Mouse (Mus musculus) intestine, postnatal 0 days (tissue): ENCODE results near the gene Zbtb17. TPM values are rescaled to one million over a fixed set of nuclear protein-coding genes. Genes with fewer than 3 reads are reported as not detected.
A peak's percentile ranks its signal among the peaks of the same experiment; 100 is the strongest.

Experiments
- ATAC-seq: fragments of 200-750 bp; cut with Nextera tagmentation; 2 replicates; pipeline ENCODE4 v1.8.0; 2017; ENCODE audit warnings: mild to moderate bottlenecking, moderate TSS enrichment, moderate library complexity
- H3K27ac ChIP-seq: fragments of 300-500 bp; sonication (generic); 2 replicates; pipeline ENCODE4 v1.5.1; 2014; ENCODE audit warnings: mild to moderate bottlenecking, low read depth, low read length, moderate library complexity
- H3K27me3 ChIP-seq: fragments of 300-500 bp; sonication (generic); replicated peaks from 2 replicates; pipeline ENCODE4 v1.6.1; 2014; ENCODE audit warnings: low read length, mixed read lengths; ENCODE audit not compliant: control insufficient read depth, insufficient read depth
- H3K36me3 ChIP-seq: fragments of 300-500 bp; sonication (generic); 2 replicates; pipeline ENCODE4 v1.6.1; 2014; ENCODE audit warnings: mild to moderate bottlenecking, moderate library complexity; ENCODE audit not compliant: control insufficient read depth, insufficient read depth
- H3K4me1 ChIP-seq: fragments of 300-500 bp; sonication (generic); replicated peaks from 2 replicates; pipeline ENCODE4 v1.6.1; 2014; ENCODE audit warnings: antibody characterized with exemption, low read length, mixed read lengths; ENCODE audit not compliant: control insufficient read depth, insufficient read depth
- H3K4me2 ChIP-seq: fragments of 300-500 bp; sonication (generic); replicated peaks from 2 replicates; pipeline ENCODE4 v1.6.1; 2014; ENCODE audit warnings: low read depth, mild to moderate bottlenecking, moderate library complexity
- H3K4me3 ChIP-seq: fragments of 300-500 bp; sonication (generic); 2 replicates; pipeline ENCODE4 v1.5.1; 2014; ENCODE audit warnings: low read depth, low read length
- H3K9ac ChIP-seq: fragments of 300-500 bp; sonication (generic); 2 replicates; pipeline ENCODE4 v1.6.1; 2014; ENCODE audit warnings: mild to moderate bottlenecking, low read depth, low read length
- H3K9me3 ChIP-seq: fragments of 300-500 bp; sonication (generic); 2 replicates; pipeline ENCODE4 v1.6.1; 2016; ENCODE audit warnings: mixed run types; ENCODE audit not compliant: control insufficient read depth
- CTCF ChIP-seq: sonication (generic); IDR thresholded peaks from 2 replicates; pipeline ENCODE4 v1.5.1; 2016; ENCODE audit warnings: low read depth, mild to moderate bottlenecking, control low read depth, antibody characterized with exemption, moderate library complexity
- WGBS: fragments of 180-500 bp; shearing (Covaris S2); extraction: QIAGEN DNeasy Blood & Tissue Kit; methylation state at CpG from one replicate; pipeline ENCODE4 v1.1.7; 2014; 5-methylcytosine and 5-hydroxymethylcytosine counted together
- polyA plus RNA-seq: library from polyadenylated mRNA; unstranded; fragments of >200 nt; fragmentation: Nextera tagmentation; extraction: Ambion mirVana; gene quantifications from 2 replicates; pipeline ENCODE4 v1.2.1, GENCODE M21; 2015

The Zbtb17 gene
- polyA plus RNA-seq, 1 experiment from 2014 or later, result 9.7 TPM

DNA sequence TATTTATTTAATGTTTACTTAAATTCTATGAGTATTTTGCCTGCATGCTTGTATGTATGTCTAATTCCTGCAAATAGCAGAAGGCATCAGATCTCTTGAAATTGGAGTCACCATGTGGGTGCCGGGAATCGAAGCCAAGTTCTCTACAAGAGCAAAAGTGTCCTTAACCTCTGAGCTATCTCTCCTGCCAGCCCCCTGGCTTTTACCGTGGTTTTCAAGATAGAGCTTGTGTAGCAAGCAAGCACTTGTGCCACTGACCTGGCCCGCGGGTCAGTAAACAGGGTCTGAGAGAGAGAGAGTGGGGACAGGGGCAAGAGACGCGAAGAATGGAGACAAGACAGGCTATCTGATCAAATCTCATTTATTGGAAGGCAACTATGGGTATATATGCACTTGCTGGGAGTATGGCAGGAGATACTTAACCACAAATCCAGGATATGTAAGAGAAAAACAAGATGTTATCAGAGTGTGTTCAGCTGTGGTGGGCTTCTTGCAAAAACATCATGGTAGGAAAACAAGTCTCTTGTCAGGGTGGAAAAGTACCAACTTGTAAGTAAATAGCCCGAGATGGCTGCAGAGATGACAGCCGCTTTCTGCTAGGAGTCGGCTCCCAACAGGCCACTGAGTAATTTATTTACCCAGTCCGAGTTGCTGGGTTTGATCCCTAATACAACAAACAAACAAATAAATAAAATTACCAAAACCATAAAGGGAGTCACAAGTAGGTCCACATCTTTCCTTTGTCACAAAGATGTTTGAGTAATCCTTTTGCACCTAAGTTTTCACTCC lies 619 bp upstream of the Zbtb17 start:
- H3K4me3 ChIP-seq, result peak overlapping the region; percentile 95
- peaks cover 12% of the 10 kb centered on the region for H3K36me3 ChIP-seq
- peaks cover 4% of the 10 kb centered on the region; the same call in 1 of the 2 replicates for H3K4me1 ChIP-seq
- H3K9me3 ChIP-seq, result no peaks in the 10 kb centered on the region
- 37% methylated on average over 11 of the region's 11 CpGs for WGBS
- TF ChIP-seq CTCF, result no peak
- no peak overlapping the region for H3K27ac ChIP-seq
- no peak for ATAC-seq
- H3K9ac ChIP-seq, result peak overlapping the region; percentile 79
- H3K4me2 ChIP-seq, result peak overlapping the region; percentile 94
- H3K27me3 ChIP-seq, result no peaks in the 10 kb centered on the region

DNA sequence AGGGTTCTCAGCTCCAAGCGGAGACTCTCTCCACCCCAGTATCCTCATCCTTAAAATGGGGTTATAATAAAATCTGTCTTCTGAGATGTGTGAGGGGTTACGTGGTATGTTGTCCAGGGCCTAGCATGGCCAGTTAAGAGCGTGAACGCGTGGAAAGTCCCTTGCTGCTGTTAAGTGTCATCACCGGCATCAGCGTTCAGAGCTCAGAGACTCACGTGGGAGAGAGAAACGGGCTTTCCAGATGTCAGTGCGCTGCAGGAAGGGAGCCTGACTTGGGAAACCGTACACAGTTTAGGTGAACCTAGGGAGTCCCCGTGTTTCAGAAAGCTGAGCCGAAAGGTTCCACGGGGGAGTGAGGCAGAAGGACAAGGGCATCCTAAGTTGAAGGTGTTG lies 870 bp downstream of the Zbtb17 start:
- Histone ChIP-seq H3K9ac (peak overlapping the region; percentile 79), H3K4me2 (peak overlapping the region; percentile 94), H3K4me1 (peaks cover 4% of the 10 kb centered on the region; the same call in 1 of the 2 replicates), H3K36me3 (peaks cover 21% of the 10 kb centered on the region), H3K27me3 (no peaks in the 10 kb centered on the region), H3K4me3 (peak overlapping the region; percentile 95), H3K9me3 (no peaks in the 10 kb centered on the region), H3K27ac (no peak overlapping the region)
- WGBS, result 14% methylated on average over 14 of the region's 14 CpGs
- no peak for TF ChIP-seq CTCF
- no peak for ATAC-seq

DNA sequence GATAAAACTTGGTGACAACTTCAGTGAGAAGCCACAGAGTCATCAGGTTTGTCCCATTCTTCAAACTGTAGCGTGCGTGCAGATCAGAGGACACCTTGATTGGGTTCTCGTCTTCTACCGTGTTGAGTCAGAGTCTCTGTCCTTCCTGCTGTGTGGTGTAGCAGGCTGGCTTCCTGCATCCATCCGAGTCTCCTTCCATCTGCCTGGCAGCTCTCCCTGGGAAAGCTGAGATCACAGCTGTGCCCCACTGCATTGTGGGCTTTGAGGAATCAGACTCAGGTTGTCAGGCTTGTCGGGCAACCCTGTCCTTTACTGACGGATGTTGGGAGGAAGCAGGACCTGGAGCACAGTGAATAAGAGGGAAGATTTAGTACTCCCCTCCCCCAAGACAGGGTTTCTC lies 1.8 kb downstream of the Zbtb17 start:
- WGBS, result 67% methylated on average over 7 of the region's 7 CpGs
- Histone ChIP-seq H3K4me3 (no peak overlapping the region), H3K4me1 (peaks cover 4% of the 10 kb centered on the region; the same call in 1 of the 2 replicates), H3K27me3 (no peaks in the 10 kb centered on the region), H3K4me2 (no peak overlapping the region), H3K9ac (no peak overlapping the region), H3K27ac (no peak overlapping the region), H3K9me3 (no peaks in the 10 kb centered on the region), H3K36me3 (peaks cover 21% of the 10 kb centered on the region)
- no peak for TF ChIP-seq CTCF
- ATAC-seq, result no peak

DNA sequence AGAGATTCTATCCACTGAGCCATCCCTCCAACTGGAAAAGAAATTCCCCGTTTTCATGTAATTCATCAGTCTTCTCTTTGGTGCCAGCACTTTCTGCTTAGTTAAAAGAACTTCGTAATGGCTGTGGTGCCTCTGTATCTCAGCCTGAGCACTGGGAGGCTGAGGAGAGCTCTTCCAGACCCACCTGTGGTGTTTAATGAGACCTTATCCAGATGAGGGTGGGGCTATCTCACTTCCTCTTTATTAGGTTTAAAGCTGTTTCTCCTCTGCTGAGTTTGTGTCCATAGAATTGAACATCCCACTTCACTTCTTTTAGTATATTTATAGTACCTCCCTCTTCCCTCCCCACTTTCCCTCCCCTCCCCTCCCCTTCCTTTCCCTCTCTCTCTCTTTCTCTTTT lies 6.8 kb downstream of the Zbtb17 start:
- H3K4me1 ChIP-seq, result no peaks in the 10 kb centered on the region
- H3K4me3 ChIP-seq, result no peak overlapping the region
- peaks cover 36% of the 10 kb centered on the region for H3K36me3 ChIP-seq
- H3K4me2 ChIP-seq, result no peak overlapping the region
- no peak for TF ChIP-seq CTCF
- no peak for ATAC-seq
- no peak overlapping the region for H3K27ac ChIP-seq
- H3K9me3 ChIP-seq, result no peaks in the 10 kb centered on the region
- no peak overlapping the region for H3K9ac ChIP-seq
- H3K27me3 ChIP-seq, result no peaks in the 10 kb centered on the region
- WGBS, result 81% methylated on average over 2 of the region's 2 CpGs

GRCm38 (mm10) chr4:141451916-141452450 lies 7.5 kb downstream of the Zbtb17 start:
- no peak overlapping the region for H3K4me2 ChIP-seq
- peaks cover 36% of the 10 kb centered on the region for H3K36me3 ChIP-seq
- 88% methylated on average over 9 of the region's 9 CpGs for WGBS
- TF ChIP-seq CTCF, result no peak
- H3K27me3 ChIP-seq, result no peaks in the 10 kb centered on the region
- no peaks in the 10 kb centered on the region for H3K9me3 ChIP-seq
- no peak for ATAC-seq
- no peaks in the 10 kb centered on the region for H3K4me1 ChIP-seq
- H3K4me3 ChIP-seq, result no peak overlapping the region
- H3K27ac ChIP-seq, result no peak overlapping the region
- no peak overlapping the region for H3K9ac ChIP-seq

GRCm38 (mm10) chr4:141454581-141455350 lies 10.3 kb downstream of the Zbtb17 start:
- WGBS, result 77% methylated on average over 14 of the region's 14 CpGs
- H3K9ac ChIP-seq, result no peak overlapping the region

More at GRCm38 (mm10) chr4:141454581-141455350, 10.3 kb downstream of the Zbtb17 start:
- no peak for TF ChIP-seq CTCF
- no peak overlapping the region for H3K4me3 ChIP-seq
- H3K27me3 ChIP-seq, result no peaks in the 10 kb centered on the region
- no peaks in the 10 kb centered on the region for H3K4me1 ChIP-seq
- no peaks in the 10 kb centered on the region for H3K9me3 ChIP-seq
- H3K27ac ChIP-seq, result no peak overlapping the region
- H3K4me2 ChIP-seq, result no peak overlapping the region
- H3K36me3 ChIP-seq, result peaks cover 20% of the 10 kb centered on the region
- ATAC-seq, result no peak
